Mouse (Mus musculus) embryonic facial prominence, embryonic 15.5 days (tissue): ENCODE measurements around the gene Uvrag. TPM values are rescaled to one million over a fixed set of nuclear protein-coding genes. Genes with fewer than 3 reads are reported as not detected.

Experiments used
- ATAC-seq: fragments of 200-750 bp; cut with Nextera tagmentation; 2 replicates; pipeline ENCODE4 v1.8.0; 2017; ENCODE audit warnings: low read depth, moderate TSS enrichment; ENCODE audit not compliant: insufficient number of reproducible peaks, low FRiP score, low TSS enrichment
- H3K27ac ChIP-seq: fragments of 300-500 bp; sonication (generic); replicated peaks from 2 replicates; pipeline ENCODE4 v1.5.1; 2015; ENCODE audit warnings: mild to moderate bottlenecking, inconsistent platforms
- H3K27me3 ChIP-seq: fragments of 300-500 bp; sonication (generic); 2 replicates; pipeline ENCODE4 v1.6.1; 2015; ENCODE audit warnings: inconsistent platforms
- H3K36me3 ChIP-seq: fragments of 300-500 bp; sonication (generic); 2 replicates; pipeline ENCODE4 v1.6.1; 2015; ENCODE audit warnings: mild to moderate bottlenecking, inconsistent platforms
- H3K4me1 ChIP-seq: fragments of 300-500 bp; sonication (generic); 2 replicates; pipeline ENCODE4 v1.6.1; 2015; ENCODE audit warnings: inconsistent platforms
- H3K4me2 ChIP-seq: fragments of 300-500 bp; sonication (generic); replicated peaks from 2 replicates; pipeline ENCODE4 v1.6.1; 2015; ENCODE audit warnings: mild to moderate bottlenecking, inconsistent platforms
- H3K4me3 ChIP-seq: fragments of 300-500 bp; sonication (generic); replicated peaks from 2 replicates; pipeline ENCODE4 v1.5.1; 2015; ENCODE audit warnings: mild to moderate bottlenecking, inconsistent platforms
- H3K9ac ChIP-seq: fragments of 300-500 bp; sonication (generic); 2 replicates; pipeline ENCODE4 v1.6.1; 2015; ENCODE audit warnings: inconsistent platforms
- H3K9me3 ChIP-seq: fragments of 300-500 bp; sonication (generic); replicated peaks from 2 replicates; pipeline ENCODE4 v1.6.1; 2016; ENCODE audit warnings: inconsistent platforms
- WGBS: fragments of 180-500 bp; shearing (Covaris S2); methylation state at CpG from one replicate; pipeline ENCODE4 v1.1.7; 2015; 5-methylcytosine and 5-hydroxymethylcytosine counted together
- polyA plus RNA-seq: library from polyadenylated mRNA; unstranded; fragments of >200 nt; fragmentation: Nextera tagmentation; extraction: Ambion mirVana; gene quantifications from 2 replicates; pipeline ENCODE4 v1.2.1, GENCODE M21; 2015

The Uvrag gene
- polyA plus RNA-seq, 1 experiment from 2014 or later: 18.9 TPM

- no peak overlapping the region for H3K4me3 ChIP-seq
- H3K4me1 ChIP-seq: peaks cover 11% of the 10 kb centered on the region
- no peaks in the 10 kb centered on the region for H3K27me3 ChIP-seq
- no peak overlapping the region for H3K27ac ChIP-seq
- H3K9me3 ChIP-seq: no peaks in the 10 kb centered on the region
- peaks cover 19% of the 10 kb centered on the region for H3K36me3 ChIP-seq
- no peak overlapping the region for H3K4me2 ChIP-seq
- no peak overlapping the region for H3K9ac ChIP-seq
- 84% methylated on average over 7 of the region's 7 CpGs for WGBS
- ATAC-seq: no peak
These were observed 43.2 kb downstream of the Uvrag start for GRCm38 (mm10) chr7:99097781-99098180.

DNA sequence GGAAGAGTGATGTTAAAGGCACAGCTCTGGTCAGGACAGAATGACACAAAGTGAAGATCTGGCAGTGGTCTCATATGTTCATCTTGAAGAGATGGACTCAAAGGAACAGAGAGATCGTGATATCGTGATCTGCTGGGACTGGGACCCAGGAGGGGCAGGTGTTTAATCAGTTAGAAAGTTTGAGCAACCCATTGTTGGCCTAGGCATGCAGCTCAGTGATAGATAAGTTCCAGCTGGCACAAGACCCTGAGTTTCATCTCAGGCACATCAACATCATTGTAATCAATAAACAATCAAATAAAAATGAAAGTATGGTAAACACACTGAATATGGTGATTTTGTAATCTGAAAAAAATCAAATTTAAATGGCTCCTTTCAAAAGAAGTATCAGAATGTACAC lies 43.8 kb downstream of the Uvrag start:
- Histone ChIP-seq H3K27me3 (no peaks in the 10 kb centered on the region), H3K9ac (no peak overlapping the region), H3K4me3 (no peak overlapping the region), H3K36me3 (peaks cover 19% of the 10 kb centered on the region), H3K4me2 (no peak overlapping the region), H3K9me3 (no peaks in the 10 kb centered on the region), H3K27ac (no peak overlapping the region), H3K4me1 (peaks cover 4% of the 10 kb centered on the region; the same call in 1 of the 2 replicates)
- no peak for ATAC-seq
- WGBS: 76% methylated on average over 2 of the region's 2 CpGs

- 76% methylated on average over 4 of the region's 4 CpGs for WGBS
These were observed 45.8 kb downstream of the Uvrag start for GRCm38 (mm10) chr7:99095191-99095590.

DNA sequence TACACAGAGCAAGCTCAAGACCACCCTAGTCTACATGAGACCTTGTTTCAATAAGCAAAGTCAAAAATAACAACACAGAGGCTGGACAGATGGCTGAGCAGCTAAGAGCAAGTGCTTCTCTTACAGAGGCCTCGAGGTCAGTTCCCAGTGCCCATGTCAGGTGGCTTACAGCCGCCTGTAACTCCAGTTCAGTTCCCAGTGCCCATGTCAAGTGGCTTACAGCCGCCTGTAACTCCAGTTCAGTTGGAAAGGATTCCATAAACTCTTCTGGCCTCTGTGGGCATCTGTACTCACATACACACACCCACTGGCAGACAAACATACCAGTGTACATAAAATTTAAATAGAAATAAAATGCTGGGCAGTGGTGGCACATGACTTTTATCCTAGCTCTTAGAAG lies 46.6 kb downstream of the Uvrag start:
- Histone ChIP-seq H3K4me3 (no peak overlapping the region), H3K4me1 (no peaks in the 10 kb centered on the region), H3K4me2 (no peak overlapping the region), H3K9ac (no peak overlapping the region), H3K27ac (no peak overlapping the region), H3K27me3 (no peaks in the 10 kb centered on the region), H3K9me3 (no peaks in the 10 kb centered on the region), H3K36me3 (peaks cover 19% of the 10 kb centered on the region)
- no peak for ATAC-seq
- WGBS: 84% methylated on average over 3 of the region's 3 CpGs

More at GRCm38 (mm10) chr7:99095191-99095590, 45.8 kb downstream of the Uvrag start:
- Histone ChIP-seq H3K27me3 (no peaks in the 10 kb centered on the region), H3K27ac (no peak overlapping the region), H3K4me3 (no peak overlapping the region), H3K9me3 (no peaks in the 10 kb centered on the region), H3K4me1 (no peaks in the 10 kb centered on the region), H3K9ac (no peak overlapping the region), H3K4me2 (no peak overlapping the region), H3K36me3 (peaks cover 19% of the 10 kb centered on the region)
- no peak for ATAC-seq

DNA sequence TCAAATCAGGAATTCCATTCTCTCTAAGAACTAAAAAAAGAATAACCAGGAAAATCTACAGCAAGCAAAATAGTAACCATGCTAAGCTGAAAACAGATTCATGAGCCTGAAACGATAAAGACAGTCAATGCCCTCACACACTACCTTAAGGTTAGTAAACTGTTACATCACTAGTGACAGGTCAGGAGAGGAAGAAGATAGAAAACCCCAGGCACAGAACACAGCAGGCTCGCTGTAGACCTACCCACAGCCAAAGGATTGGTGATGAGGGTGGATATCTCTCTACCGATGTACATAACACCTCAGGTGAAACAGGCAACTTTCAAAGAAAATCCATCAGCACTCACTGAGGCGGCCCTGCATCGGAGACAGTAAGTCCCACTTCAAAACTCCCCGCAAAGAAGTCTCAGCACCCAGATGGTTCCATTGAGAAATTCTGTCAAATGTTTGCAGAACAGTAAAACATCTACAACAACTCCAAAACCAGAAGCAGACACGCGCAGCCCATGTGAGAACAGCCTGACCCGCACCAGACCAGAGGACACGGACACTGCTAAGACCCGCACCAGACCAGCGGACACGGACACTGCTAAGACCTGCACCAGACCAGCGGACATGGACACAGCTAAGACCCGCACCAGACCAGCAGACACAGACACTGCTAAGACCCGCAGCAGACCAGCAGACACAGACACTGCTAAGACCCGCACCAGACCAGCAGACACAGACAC lies 48.9 kb downstream of the Uvrag start:
- H3K36me3 ChIP-seq: peaks cover 8% of the 10 kb centered on the region
- no peak for ATAC-seq
- WGBS: 83% methylated on average over 17 of the region's 17 CpGs
- H3K4me2 ChIP-seq: no peak overlapping the region
- H3K27me3 ChIP-seq: no peaks in the 10 kb centered on the region
- H3K27ac ChIP-seq: no peak overlapping the region
- H3K9ac ChIP-seq: no peak overlapping the region
- H3K4me3 ChIP-seq: no peak overlapping the region
- no peaks in the 10 kb centered on the region for H3K9me3 ChIP-seq
- no peaks in the 10 kb centered on the region for H3K4me1 ChIP-seq

DNA sequence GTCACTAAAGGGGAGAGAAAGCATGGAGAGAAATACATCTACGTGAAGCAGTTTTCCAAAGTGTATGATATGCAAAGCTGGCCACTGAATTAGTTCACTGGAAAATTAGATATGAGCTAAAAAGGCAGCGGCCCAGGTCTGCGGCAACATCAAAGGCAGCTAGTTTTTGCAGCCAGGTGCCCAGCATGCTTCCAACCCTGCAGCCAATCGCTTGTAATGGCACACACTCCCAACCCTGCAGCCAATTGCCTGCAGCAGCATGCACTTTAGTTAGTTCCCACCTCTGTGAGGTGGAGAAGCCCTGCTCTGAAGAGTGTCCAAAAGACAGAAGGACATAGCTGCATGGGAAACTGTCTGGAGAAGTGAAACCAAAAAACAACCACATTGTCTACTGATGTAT lies 51.2 kb downstream of the Uvrag start:
- H3K9ac ChIP-seq: no peak overlapping the region
- H3K27me3 ChIP-seq: no peaks in the 10 kb centered on the region
- H3K4me3 ChIP-seq: no peak overlapping the region
- H3K4me1 ChIP-seq: peaks cover 10% of the 10 kb centered on the region; the same call in 1 of the 2 replicates
- H3K36me3 ChIP-seq: peaks cover 5% of the 10 kb centered on the region; the same call in 1 of the 2 replicates
- WGBS: 77% methylated on average over 4 of the region's 4 CpGs
- H3K4me2 ChIP-seq: no peak overlapping the region
- ATAC-seq: no peak
- no peaks in the 10 kb centered on the region for H3K9me3 ChIP-seq
- no peak overlapping the region for H3K27ac ChIP-seq

DNA sequence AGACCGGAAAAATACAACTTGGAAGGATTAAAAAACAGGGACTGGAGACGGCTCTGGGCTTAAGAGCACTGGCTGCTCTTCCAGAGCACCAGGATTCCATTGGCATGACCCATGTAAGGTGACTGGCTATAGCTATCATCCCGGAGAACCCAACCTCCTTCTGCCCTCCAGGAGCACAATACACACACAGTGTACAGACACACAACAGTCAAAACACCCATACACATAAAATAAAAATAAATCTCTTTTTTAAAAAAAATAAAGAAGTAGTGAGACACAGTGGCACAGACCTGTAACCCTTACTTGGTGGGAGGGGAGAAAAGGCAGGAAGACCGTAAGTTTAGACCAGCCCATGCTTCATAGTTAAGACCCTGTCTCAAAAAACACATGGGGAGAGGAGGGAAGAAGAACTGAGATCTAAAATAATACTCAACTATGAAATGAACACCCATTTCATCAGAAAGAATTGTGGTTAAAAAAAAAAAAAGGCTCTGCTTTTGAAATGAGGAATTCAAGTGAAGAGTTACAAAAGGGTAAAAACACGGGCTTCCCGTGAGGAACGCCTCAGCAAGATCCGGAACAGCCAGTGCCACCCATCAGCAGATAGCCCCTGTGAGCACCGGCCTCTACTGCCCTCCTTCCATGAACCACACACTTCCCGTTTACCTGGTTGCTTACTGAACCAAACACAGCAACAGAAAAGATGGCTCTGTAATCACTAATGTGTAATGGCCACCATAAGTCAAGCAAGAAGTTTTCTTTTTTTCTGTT lies 52.2 kb downstream of the Uvrag start:
- no peak overlapping the region for H3K4me2 ChIP-seq
- no peak overlapping the region for H3K4me3 ChIP-seq
- no peak overlapping the region for H3K9ac ChIP-seq
- no peaks in the 10 kb centered on the region for H3K27me3 ChIP-seq
- 84% methylated on average over 10 of the region's 10 CpGs for WGBS
- H3K4me1 ChIP-seq: peaks cover 10% of the 10 kb centered on the region; the same call in 1 of the 2 replicates
- H3K27ac ChIP-seq: no peak overlapping the region
- no peak for ATAC-seq
- 0 out of 2 replicates have a peak, but pooled peaks cover 5% of the 10 kb centered on the region for H3K36me3 ChIP-seq
- H3K9me3 ChIP-seq: no peaks in the 10 kb centered on the region

DNA sequence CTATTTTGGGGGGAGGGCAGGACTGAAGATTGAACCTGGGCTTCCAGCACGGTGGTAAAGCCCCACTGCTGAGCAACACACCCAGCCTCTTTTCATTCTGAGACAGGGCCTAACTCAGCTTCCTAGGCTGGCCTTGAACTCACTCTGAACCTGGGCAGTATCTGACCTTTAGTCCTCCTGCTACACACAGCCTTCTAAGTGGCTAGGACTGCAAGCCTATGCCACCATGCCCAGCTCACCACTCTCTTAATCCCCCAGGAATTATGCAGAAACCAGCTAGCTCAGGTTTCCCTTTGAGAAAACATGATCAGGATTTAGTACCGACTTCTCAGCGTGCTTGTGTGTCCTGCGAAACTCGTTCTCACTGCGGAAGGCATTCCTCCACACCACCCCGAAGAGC lies 53.4 kb downstream of the Uvrag start:
- no peaks in the 10 kb centered on the region for H3K27me3 ChIP-seq
- no peak overlapping the region; the same call in 1 of the 2 replicates for H3K27ac ChIP-seq
- H3K4me3 ChIP-seq: no peak overlapping the region
- WGBS: 67% methylated on average over 7 of the region's 7 CpGs
- no peak for ATAC-seq
- H3K36me3 ChIP-seq: 0 out of 2 replicates have a peak, but pooled peaks cover 5% of the 10 kb centered on the region
- peaks cover 10% of the 10 kb centered on the region; the same call in 1 of the 2 replicates for H3K4me1 ChIP-seq
- no peak overlapping the region for H3K9ac ChIP-seq
- no peaks in the 10 kb centered on the region for H3K9me3 ChIP-seq
- no peak overlapping the region for H3K4me2 ChIP-seq

DNA sequence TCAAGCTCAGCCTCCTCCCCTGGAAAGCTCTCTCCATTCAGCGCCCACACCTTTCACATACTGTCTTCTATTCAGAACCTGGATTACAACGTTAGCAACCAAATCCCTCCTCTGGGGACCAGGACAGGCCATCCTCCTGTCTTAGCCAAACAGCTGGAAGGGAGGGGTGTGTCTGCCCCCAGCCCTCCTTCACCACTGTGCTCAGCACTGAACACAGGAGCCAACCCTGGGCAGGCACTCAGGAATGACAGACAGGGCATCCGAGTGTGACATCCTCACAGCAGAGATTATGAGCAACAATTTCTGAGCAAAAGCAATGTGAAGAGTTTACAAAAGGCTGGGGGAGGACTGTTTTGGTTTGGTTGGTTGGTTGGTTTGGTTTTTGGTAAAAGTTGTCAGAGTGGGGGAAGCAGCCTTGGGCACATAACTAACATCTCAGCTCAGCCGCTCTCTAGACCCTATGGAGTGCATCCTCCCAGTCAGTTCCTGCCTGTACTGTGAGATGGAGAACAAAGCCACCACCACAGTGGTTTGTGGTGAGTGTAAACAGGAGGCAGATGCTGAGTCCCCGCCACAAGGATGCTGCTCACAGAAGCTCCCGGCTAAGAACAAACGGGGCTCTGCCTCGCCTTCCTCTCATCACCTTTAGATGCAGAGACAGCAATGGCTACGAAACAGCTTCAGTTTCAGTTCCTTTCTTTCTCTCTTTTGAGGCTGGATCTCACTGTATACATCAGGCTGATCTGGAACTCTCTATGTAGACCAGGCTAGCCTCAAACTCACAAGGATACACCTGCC lies 54.1 kb downstream of the Uvrag start:
- WGBS: 58% methylated on average over 9 of the region's 9 CpGs

DNA sequence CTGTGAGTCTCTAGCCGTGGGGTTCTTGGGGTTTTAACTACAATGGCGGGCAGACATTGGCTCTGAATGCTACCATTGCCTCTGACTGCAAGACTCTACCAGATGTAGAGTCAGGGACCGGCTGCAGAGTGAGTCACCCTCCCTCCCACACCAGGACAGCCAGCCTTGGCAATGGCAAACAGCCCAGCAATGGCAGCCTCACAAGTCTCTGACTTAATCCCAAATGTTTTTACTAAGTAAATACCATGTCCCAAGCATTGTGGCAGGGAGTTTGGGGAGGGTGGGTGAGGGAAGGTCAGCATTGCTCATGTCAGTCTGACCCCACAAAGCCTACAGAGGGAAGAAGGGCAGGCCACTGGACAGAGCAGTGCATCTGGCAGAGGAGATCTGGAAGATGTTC lies 55.7 kb downstream of the Uvrag start:
- Histone ChIP-seq H3K4me3 (no peak overlapping the region), H3K27me3 (no peaks in the 10 kb centered on the region), H3K9ac (no peak overlapping the region), H3K27ac (no peak overlapping the region), H3K36me3 (0 out of 2 replicates have a peak, but pooled peaks cover 5% of the 10 kb centered on the region), H3K4me1 (peaks cover 10% of the 10 kb centered on the region; the same call in 1 of the 2 replicates), H3K4me2 (no peak overlapping the region), H3K9me3 (no peaks in the 10 kb centered on the region)
- ATAC-seq: no peak
- 66% methylated on average over 3 of the region's 3 CpGs for WGBS

More for the DNA sequence above, 54.1 kb downstream of the Uvrag start:
- no peak for ATAC-seq
- 0 out of 2 replicates have a peak, but pooled peaks cover 5% of the 10 kb centered on the region for H3K36me3 ChIP-seq
- no peak overlapping the region for H3K4me2 ChIP-seq
- no peak overlapping the region for H3K4me3 ChIP-seq
- peaks cover 10% of the 10 kb centered on the region; the same call in 1 of the 2 replicates for H3K4me1 ChIP-seq
- H3K27ac ChIP-seq: no peak overlapping the region
- no peaks in the 10 kb centered on the region for H3K9me3 ChIP-seq
- H3K27me3 ChIP-seq: no peaks in the 10 kb centered on the region
- no peak overlapping the region for H3K9ac ChIP-seq

DNA sequence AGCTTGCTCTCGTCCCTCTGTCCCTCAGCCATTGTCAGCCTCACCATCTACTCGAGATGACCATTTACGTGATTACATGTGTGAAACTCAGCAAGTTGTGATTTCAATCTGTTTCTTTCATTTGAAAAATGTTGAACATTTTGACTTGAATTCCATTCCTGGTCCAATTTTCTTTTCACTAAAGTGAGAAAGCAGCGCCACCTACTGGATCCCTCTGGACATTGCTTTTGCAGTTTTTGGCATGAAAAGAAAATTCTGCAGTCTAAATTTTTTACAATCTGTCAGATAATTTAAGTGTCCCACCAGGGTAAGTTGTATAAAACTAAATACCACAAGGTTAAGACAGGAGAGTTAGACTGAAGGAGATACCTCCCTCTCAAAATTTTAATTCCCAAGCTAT lies 61.4 kb downstream of the Uvrag start:
- ATAC-seq: no peak

More for the DNA sequence above, 61.4 kb downstream of the Uvrag start:
- WGBS: 14% methylated on average over 4 of the region's 4 CpGs
- peaks cover 19% of the 10 kb centered on the region for H3K4me1 ChIP-seq
- H3K27ac ChIP-seq: no peak overlapping the region
- no peak overlapping the region for H3K4me3 ChIP-seq
- no peaks in the 10 kb centered on the region for H3K9me3 ChIP-seq
- no peak overlapping the region for H3K4me2 ChIP-seq
- no peaks in the 10 kb centered on the region for H3K27me3 ChIP-seq
- no peak overlapping the region for H3K9ac ChIP-seq
- H3K36me3 ChIP-seq: no peaks in the 10 kb centered on the region
